Mouse (Mus musculus) natural killer cell, adult 2 months (primary cell): ENCODE results near the gene Josd1.
"Not testable (repeated sequence)": the region's sequence is repeated elsewhere in the genome, so short reads cannot be mapped to it uniquely, and the experiment has no call there.

Experiments
- DNase-seq, 2 experiments: peaks; one replicate each; pipeline ENCODE4 v3.0.0; 2022; ENCODE audit warnings: low spot score in 2 of 2

The Josd1 gene

DNA sequence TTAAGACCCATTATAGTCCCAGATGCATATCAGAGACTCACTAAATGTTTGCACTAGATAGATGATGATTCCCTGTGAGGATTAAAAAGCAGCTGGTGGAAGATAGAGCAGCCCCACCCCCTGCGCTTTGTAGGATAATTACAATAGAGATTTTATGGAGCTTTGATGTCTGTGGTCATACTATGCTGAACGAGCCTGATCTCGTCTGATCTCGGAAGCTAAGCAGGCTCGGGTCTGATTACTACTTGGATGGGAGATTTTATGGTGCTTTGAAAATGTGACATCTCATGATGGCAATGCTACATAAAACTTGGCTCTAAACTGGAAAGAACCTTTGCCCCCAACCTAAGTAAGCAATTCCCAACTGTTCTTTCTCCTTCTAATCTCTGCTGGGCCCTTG, 4.6 kb upstream of the Josd1 start:
- no peak for DNase-seq

DNA sequence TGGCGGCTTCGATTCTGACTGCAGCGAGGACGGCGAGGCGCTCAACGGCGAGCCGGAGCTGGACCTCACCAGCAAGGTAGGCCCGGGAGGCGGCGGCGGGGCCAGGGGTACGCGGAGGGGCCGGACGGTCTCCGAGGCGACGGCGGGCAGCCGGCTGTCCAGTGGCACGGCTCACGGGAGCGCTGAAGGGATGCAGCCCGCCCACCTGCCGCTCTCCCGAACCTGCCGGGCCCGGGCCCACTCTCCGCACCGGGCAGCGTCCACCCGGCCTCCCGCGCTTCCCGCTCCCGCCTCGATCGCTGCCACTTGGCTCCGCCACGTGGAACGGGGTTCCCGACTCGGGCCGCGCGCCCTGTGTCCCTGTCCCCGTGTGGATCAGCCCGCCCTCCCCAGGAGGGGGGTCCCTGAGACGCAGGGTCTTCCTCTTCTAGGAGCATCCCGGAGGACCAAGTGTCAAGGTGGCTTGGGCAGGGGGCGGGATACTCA, 3.3 kb upstream of the Josd1 start:
- no peak for DNase-seq

DNA sequence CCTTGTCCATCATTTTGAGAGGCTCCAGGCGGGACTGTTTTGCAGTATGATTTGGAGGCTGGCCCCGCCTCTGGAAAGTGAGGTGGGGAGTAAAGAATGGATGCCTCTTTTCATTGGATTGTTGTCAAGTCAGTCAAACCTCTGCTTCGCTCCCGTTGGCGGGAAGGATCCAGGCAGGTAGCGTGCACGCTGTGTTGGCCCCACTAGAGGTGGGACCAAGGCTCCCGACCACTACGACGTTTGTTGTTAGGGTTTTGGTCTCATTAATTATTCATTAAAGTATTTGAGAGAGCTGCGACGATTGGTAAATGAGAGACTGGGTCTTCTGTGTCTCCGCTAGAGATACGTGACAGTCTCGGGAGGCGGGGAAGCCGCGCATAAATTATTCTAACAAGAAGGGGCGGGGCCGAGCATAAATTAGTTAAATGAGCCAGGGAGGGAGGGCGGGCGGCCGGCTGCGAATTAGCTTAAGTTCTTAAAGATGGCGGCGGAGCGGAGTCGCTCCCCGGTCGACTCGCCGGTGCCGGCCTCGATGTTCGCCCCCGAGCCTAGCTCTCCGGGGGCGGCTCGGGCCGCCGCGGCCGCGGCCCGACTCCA, 2.8 kb upstream of the Josd1 start, which contains the start of gene Gtpbp1:
Gene Gtpbp1 (plus strand): TSS at position 420 of the 597 bp plus-strand sequence.
- DNase-seq = peak; percentile 94 to 96

DNA sequence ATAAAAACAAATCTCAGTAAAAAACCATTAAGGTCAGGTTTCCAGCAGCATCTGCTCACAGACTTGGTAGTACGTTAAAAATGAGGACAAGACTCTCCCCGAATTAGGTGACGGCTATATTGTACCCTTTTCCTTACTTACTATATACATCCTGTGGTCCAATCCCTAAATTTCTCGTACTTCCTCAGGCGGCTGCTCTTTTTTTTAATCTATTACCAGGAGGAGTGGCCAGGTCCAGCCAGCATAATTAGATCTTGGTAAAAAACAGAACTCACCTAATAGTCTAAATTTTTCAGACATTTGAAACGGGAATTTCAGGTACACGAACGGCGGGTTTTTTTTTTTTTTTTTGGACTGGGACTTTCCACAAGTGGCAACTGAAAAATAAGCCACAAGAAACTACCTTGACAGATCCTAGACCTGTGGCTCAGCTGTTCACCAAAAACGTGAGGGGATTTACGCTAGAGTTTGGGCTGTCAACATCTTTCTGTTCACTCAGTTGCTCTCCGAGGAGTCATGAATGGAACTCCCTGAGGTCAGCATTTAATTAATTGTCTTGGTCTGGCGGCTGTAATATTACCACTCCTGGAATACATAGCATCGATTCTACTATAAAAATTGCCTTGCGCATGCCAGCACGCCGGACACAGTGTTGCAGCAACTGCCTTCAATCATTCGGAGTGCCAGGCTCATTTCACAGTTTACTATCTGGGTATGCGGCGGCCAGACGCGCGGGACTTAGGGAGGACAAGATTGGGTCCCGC, 2.1 kb upstream of the Josd1 start:
- no peak for DNase-seq

DNA sequence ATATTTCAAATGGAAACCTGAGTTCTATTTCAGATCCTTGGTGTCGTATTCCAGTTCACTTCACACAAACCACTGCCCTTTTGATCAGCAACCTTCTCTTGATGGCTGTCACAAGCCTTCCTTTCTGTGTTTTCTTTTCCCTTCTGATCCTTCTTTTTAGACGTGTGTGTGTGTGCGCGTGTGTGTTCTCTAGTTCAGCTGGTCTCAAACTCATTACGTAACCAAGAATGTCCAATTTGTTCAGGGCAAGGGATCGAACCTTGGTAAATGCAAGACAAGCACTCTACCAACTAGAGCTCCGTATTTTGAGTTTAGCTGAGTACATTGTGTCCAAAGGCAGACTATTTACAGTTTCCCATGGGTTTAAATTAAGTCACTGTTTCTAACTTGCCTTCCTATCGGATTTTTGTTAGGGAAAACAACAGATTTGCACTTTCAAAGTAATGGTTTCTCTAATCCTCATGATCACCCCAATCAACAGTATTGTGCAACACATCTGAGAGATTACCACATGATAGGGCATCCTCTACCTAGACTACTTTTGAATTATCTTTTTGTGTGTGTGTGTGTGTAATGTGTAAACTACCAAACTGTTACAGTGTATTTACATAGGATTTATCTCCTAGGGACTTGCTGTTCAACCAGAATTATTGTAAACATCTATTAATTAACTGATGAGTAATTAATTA, 693 bp upstream of the Josd1 start:
- DNase-seq = no peak

GRCm38 (mm10) chr15:79687175-79687574, 544 bp downstream of the Josd1 start:
- DNase-seq = no peak

DNA sequence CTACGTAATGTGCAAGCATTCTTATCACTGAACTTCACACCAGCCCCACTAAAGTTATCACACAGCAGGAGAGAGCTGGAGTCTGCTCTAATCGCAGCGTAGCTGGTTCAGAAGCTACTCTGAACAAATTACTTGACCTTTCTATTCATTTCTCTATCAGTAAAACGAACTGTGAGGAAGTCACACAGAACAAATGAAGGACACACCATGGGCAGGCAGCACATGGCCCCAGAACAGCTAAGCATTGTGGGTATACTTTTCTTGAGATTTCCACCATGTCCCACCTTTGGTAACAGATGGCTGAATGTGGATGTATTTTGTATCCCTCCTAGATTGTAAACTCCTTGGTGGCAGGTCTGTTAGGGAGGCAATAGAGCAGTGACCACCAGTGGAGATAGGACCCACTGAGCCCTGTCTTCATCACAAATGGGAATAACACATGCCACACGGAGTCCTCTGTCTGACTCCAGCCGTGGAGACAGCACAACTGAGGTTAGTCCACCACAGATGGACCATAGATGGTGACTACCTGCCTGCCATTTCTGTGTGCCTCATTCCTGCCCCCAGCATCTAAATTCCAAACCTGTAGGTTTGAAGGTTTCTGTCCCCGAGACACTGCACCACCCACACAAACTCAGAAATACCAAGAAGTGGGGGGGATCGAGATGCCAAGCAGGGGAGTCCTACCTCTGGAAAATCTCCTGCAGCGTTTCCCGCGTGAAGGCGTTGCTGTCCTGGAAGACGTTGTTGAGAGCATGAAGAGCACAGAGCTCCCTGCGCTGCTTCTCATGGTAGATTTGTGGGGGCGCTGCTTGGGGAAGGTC, 1.5 kb downstream of the Josd1 start:
- DNase-seq = no peak

DNA sequence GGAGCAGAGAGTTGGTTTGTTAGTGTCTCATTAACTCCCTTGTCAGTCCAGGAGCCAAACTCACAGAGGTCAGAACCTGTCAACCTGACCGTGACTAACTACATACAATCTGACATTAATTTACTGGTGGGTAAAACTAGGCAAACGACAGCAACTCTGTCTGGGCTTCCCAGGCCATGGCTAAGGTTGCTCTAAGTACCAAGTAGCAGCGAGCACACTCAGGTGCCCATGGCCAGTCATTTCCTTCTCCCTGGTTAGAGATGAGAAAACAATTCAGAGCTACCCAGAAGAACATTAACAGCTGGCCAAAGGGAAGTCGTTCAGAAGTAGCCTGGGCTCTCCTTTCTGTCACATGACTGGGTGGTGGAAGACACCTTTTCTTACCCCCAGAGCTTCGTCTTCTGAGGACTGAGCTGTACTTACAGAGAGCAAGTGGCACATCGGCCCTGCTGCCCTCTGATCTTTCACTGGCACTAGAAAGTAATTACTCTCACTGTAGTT, 2.5 kb downstream of the Josd1 start:
- DNase-seq = no peak

GRCm38 (mm10) chr15:79684616-79685015, 3.1 kb downstream of the Josd1 start:
- DNase-seq = no peak

DNA sequence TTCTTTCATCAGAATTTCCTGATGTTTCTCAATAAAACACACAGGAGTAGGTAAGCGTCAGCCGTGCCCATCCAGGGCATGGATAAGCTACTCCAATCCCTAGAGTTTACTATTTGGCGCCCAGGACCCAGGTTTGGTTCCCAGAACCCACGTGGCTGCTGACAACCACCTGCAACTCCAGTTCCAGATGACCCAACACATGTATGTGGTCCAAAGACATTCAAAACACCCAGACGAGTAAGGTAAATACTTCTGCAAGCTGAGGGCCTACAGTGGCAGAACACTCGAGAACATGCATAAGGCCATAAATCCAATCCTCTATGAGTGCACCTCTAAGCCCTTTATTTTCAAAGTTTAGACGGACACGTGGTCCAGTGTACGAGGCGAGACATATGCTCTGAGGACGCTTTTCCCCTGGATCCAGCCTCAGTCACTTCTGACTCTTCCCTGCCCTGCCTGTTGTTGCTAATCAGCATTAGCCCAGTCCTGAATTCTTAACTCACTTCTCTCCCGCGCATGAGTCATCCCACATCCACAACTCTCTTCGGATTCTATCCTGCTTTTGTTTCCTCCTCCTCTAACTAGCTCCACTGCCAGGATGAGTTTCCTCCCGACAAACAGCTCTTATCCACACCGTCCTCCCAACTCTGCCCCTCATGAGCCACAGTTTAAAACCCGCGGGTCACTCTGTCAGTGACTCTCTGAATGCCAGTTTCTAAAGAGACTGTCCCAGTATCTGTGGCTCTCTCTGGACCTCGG, 3.8 kb downstream of the Josd1 start:
- no peak for DNase-seq

DNA sequence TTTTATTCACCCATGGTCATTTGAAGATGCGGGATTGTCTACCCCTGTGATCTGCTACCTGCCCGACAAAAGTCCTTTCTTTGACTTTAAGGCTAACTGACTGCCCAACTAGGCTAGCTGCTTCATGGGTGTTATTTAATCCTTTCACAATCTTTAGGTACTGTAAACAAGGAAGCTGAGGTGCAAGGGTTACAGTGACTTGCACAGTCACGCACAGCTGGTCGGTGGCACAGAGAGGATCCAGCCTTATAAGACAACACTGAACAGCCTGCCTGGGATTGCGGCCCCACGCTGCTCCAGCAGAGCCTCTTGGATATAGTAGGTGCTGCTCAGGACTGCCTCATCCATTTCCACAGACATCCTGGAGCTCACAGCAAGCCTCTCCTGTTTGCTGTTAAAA, 4.6 kb downstream of the Josd1 start:
- DNase-seq = no peak

DNA sequence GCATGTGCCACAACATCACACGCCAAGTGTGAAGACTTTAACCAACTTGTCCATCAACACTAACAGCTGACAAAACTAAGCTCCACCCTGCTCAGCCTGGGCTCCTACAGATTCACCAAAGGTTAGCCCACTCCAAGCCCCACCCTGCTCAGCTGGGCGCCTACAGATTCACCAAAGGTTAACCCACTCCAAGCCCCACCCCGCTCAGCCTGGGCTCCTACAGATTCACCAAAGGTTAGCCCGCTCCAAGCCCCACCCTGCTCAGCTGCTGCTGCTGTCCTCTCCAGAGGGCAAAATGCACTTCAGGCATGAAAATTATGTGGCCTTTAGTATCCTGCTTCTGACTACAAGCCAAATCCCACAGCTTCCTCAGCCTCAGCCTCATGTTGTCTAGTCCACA, 5.7 kb downstream of the Josd1 start:
- no peak for DNase-seq

DNA sequence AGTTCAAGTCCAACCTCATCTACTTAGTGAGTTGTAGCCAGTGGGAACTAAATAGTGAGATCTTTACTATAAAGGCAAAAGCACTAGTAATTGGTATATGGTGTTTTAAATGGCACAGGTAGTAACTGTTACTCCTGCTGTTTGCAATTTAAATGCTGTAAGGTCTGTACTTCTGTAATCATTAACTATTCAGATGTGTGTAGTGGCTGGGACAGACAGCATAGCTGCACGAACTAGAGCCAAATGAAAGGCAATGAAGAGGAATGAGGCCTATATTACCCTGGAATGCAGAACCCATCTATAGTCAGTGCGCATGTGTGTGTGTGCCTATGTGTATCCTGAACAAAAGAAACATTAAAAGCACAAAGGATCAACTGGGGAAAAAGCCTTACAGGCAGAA, 9.8 kb downstream of the Josd1 start:
- DNase-seq = no peak

GRCm38 (mm10) chr15:79671828-79672348, 15.8 kb downstream of the Josd1 start:
- DNase-seq = not testable (repeated sequence)

- no peak for DNase-seq
Measured at GRCm38 (mm10) chr15:79670972-79671299, 16.8 kb downstream of the Josd1 start.

GRCm38 (mm10) chr15:79670249-79670971, 17.3 kb downstream of the Josd1 start, which contains the start of gene Tomm22:
Gene Tomm22 (plus strand): TSS chr15:79670861.
- DNase-seq = peak; percentile 85 to 89

DNA sequence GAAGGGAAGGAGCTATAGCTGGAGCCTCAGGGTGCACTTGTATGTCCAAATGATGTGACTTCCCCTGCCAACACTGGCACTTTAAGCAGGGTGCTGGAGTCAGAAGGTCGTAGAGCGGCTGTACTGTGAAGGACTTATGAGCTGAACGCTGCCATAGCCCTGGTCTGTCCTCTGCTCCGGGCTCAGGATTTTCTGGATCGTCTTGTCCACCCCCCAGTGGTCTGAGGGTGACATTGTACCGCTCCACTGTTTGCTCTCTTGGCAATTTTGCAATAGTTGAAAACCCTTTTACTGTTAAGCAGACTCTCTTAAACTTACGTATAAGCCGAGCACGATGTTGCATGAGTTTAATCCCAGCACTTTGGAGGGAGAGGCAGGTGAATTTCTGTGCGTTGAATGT, 18.5 kb downstream of the Josd1 start:
- no peak for DNase-seq

GRCm38 (mm10) chr15:79664666-79665065, 23.1 kb downstream of the Josd1 start:
- DNase-seq = no peak

DNA sequence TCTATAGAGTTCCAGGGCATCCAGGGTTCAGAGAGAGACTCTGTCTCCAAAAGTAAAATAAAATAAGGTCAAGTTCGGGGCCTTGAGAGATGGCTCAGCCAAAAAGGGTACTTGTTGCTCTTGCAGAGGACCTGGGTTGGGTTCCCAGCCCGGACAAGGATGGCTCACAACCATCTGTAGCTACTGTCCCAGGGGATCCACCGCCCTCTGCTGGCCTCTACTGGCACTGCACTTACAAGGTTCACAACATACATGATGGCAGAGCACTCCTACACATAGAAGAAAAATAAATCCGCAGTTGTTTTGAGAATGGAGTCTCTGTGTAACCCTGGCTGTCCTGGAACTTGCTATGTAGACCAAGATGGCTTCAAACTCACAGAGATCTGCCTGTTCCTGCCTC, 25.9 kb downstream of the Josd1 start:
- DNase-seq = peak; percentile 45 to 66
